Mouse (Mus musculus): ENCODE results near the gene Gga1.

GRCm38 (mm10) chr15:78842371-78843163 is 34.4 kb upstream of the Gga1 start, which contains the start of gene Cdc42ep1:
- TF ChIP-seq POLR2A (IDR thresholded peaks at IDR 0.05; ENCODE audit: low read depth, low read length) (peak; percentile 47; the same call in 1 of the 2 replicates), CTCF (IDR thresholded peaks at IDR 0.05; ENCODE audit: extremely low read depth, insufficient read length, insufficient replicate concordance, low read depth, low read length) (no peak)
